Mouse (Mus musculus) thymus, adult 2 months (tissue): ENCODE measurements at regions not wholly inside any gene's neighbourhood (a gene's known extent, or its start where the extent isn't known, plus 50 kb on each side); places are given as distances from the start of the nearest gene placed in this dataset.

Experiments
- CTCF ChIP-seq: fragments of 200-500 bp; IDR thresholded peaks from 2 replicates; pipeline ENCODE4 v1.5.1; 2012; ENCODE audit warnings: mild to moderate bottlenecking, control low read depth, low read length, moderate library complexity, borderline replicate concordance; ENCODE audit not compliant: control insufficient read depth, poor library complexity, insufficient read depth; ENCODE audit errors: extremely low read depth
- POLR2A ChIP-seq: fragments of 200-500 bp; IDR thresholded peaks from 2 replicates; pipeline ENCODE4 v1.6.1; 2012; ENCODE audit warnings: mild to moderate bottlenecking, low read length, control low read depth, moderate library complexity; ENCODE audit not compliant: control insufficient read depth, poor library complexity, insufficient read depth; ENCODE audit errors: extremely low read depth

- TF ChIP-seq CTCF (no peak), POLR2A (no peak)
These were observed 171.6 kb upstream of the Btbd3 start for GRCm38 (mm10) chr2:138084564-138085283.
